In the genomic region with DNA sequence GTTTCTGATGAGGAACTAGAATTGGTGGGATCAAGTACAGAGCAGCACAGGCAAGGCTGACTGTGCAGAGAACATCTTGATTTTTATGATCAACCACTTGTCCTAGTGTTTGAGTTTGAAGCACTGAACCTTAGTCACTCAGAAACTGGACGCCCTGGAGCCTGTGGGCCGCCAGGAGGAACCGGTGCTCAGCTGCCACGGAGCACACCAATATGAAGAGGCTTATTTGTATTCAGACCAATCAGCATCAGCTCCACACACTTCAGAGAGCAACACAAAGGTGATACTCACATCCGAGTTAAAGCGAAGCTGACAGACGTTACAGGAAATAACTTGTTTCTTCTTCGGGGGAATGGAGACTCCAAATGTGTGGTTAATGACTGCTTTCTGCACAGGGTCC, we compare ENCODE assay signal across 23 mouse cellular contexts.
"Had no signal": no experiment of that assay in that cellular context is flagged by ENCODE, and none has a peak within 500 bp of the region (broad histone marks: within the 10 kb centered on the region; RNA-seq: fewer than 3 reads in every experiment).

No protein-coding gene starts in this region.

- H3K27ac ChIP-seq: heart, embryonic 10.5 days; hindbrain, embryonic 10.5 days; hindbrain, embryonic 12.5 days; hindbrain, embryonic 14.5 days; intestine, embryonic 15.5 days; layer of hippocampus, adult 2 months; left cerebral cortex, adult 2 months; limb, embryonic 10.5 days; limb, embryonic 12.5 days; liver, embryonic 13.5 days; liver, embryonic 15.5 days had no signal

- H3K36me3 ChIP-seq: heart, embryonic 10.5 days; hindbrain, embryonic 10.5 days; hindbrain, embryonic 12.5 days; intestine, embryonic 15.5 days; limb, embryonic 10.5 days; limb, embryonic 12.5 days had no signal

- H3K9ac ChIP-seq: heart, embryonic 12.5 days; hindbrain, embryonic 12.5 days; hindbrain, embryonic 14.5 days; intestine, embryonic 15.5 days; limb, embryonic 12.5 days; liver, embryonic 13.5 days; liver, embryonic 15.5 days; liver, postnatal 0 days had no signal

- ATAC-seq: forebrain, embryonic 16.5 days; hindbrain, embryonic 16.5 days; inflammation-experienced regulatory T-cells, adult 6 months; intestine, embryonic 15.5 days; intestine, postnatal 0 days; liver, postnatal 0 days had no signal

- H3K27me3 ChIP-seq: heart, embryonic 12.5 days; hindbrain, embryonic 12.5 days; intestine, embryonic 15.5 days; liver, embryonic 13.5 days; liver, embryonic 15.5 days had no signal

- H3K4me2 ChIP-seq: heart, embryonic 12.5 days; hindbrain, embryonic 12.5 days; hindbrain, embryonic 14.5 days; intestine, embryonic 15.5 days; limb, embryonic 12.5 days; liver, embryonic 11.5 days; liver, embryonic 13.5 days; liver, embryonic 15.5 days had no signal

- H3K4me3 ChIP-seq: heart, embryonic 10.5 days; heart, embryonic 12.5 days; hindbrain, embryonic 10.5 days; hindbrain, embryonic 12.5 days; intestine, embryonic 15.5 days; layer of hippocampus, adult 2 months; left cerebral cortex, adult 2 months; limb, embryonic 10.5 days; limb, embryonic 12.5 days; liver, embryonic 13.5 days; liver, embryonic 15.5 days had no signal

- H3K9me3 ChIP-seq: heart, embryonic 10.5 days; hindbrain, embryonic 12.5 days; intestine, embryonic 15.5 days; liver, embryonic 15.5 days had no signal

- H3K4me1 ChIP-seq: heart, embryonic 10.5 days; heart, embryonic 12.5 days; hindbrain, embryonic 10.5 days; hindbrain, embryonic 12.5 days; intestine, embryonic 15.5 days; limb, embryonic 12.5 days; liver, embryonic 13.5 days; liver, embryonic 15.5 days had no signal

- DNase-seq: gastrocnemius, postnatal 14 days; heart, postnatal 10 days; heart, postnatal 4 days; kidney, postnatal 10 days; liver; liver, embryonic 13.5 days; liver, postnatal 0 days had no signal
